Comparison of ENCODE assay signal across 28 mouse cellular contexts in the genomic region with DNA sequence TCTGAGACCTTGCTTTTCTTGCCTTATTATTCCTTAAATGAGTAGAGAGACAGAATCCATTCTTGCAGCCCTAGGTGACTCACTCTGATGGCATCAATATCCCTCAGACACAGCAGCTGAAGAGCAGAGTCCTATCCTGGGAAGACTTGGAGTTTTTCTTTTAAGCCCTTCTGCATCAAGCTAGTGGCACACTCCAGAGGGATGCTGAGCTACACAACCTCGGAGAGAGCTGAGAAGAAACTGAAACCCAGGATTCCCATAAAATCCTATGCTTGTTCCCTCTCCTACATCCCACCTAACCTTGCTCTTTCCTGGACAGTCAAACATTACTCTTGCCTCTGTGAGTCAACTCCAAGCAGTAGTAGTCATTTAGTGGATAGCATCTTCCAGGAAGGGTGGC.
"Had no signal": no experiment of that assay in that cellular context is flagged by ENCODE, and none has a peak within 500 bp of the region (broad histone marks: within the 10 kb centered on the region; RNA-seq: fewer than 3 reads in every experiment).

No protein-coding gene starts in this region.

- H3K4me2 ChIP-seq: heart, embryonic 12.5 days; hindbrain, embryonic 12.5 days; hindbrain, embryonic 14.5 days; kidney, embryonic 15.5 days; limb, embryonic 12.5 days; liver, embryonic 11.5 days; liver, embryonic 13.5 days; liver, embryonic 15.5 days had no signal

- H3K27me3 ChIP-seq: heart, embryonic 12.5 days; hindbrain, embryonic 12.5 days; kidney, embryonic 15.5 days; limb, embryonic 12.5 days; liver, embryonic 13.5 days; liver, embryonic 15.5 days had no signal

- ATAC-seq: hindbrain, embryonic 16.5 days; inflammation-experienced regulatory T-cells, adult 6 months; intestine, embryonic 16.5 days had no signal

- H3K36me3 ChIP-seq: heart, embryonic 10.5 days; heart, embryonic 12.5 days; hindbrain, embryonic 10.5 days; hindbrain, embryonic 12.5 days; kidney, embryonic 15.5 days; limb, embryonic 10.5 days; limb, embryonic 12.5 days; liver, embryonic 13.5 days; liver, embryonic 15.5 days had no signal

- H3K9ac ChIP-seq: heart, embryonic 12.5 days; hindbrain, embryonic 12.5 days; hindbrain, embryonic 14.5 days; kidney, embryonic 15.5 days; limb, embryonic 12.5 days; liver, embryonic 13.5 days; liver, embryonic 15.5 days had no signal

- H3K4me3 ChIP-seq: gastrocnemius, adult 2 months; heart, embryonic 10.5 days; heart, embryonic 12.5 days; hindbrain, embryonic 10.5 days; hindbrain, embryonic 12.5 days; kidney, embryonic 15.5 days; left cerebral cortex, adult 2 months; limb, embryonic 10.5 days; limb, embryonic 12.5 days; liver, embryonic 13.5 days; liver, embryonic 15.5 days had no signal

- H3K9me3 ChIP-seq: heart, embryonic 10.5 days; heart, embryonic 12.5 days; hindbrain, embryonic 10.5 days; hindbrain, embryonic 12.5 days; kidney, embryonic 15.5 days; limb, embryonic 10.5 days; limb, embryonic 12.5 days; liver, embryonic 13.5 days; liver, embryonic 15.5 days had no signal

- H3K27ac ChIP-seq: gastrocnemius, adult 2 months; heart, embryonic 10.5 days; hindbrain, embryonic 10.5 days; hindbrain, embryonic 12.5 days; hindbrain, embryonic 14.5 days; kidney, embryonic 15.5 days; kidney, postnatal 0 days; left cerebral cortex, adult 2 months; limb, embryonic 10.5 days; limb, embryonic 12.5 days; liver, embryonic 13.5 days; liver, embryonic 15.5 days had no signal

- DNase-seq: gastrocnemius, adult 2 months; gastrocnemius, postnatal 10 days; gastrocnemius, postnatal 25 days; heart, postnatal 10 days; heart, postnatal 4 days; kidney, adult 11 months; kidney, adult 2 months; kidney, adult 9 months; kidney, postnatal 14 days; kidney, postnatal 36 days; layer of hippocampus, adult 9-11 months; liver; liver, embryonic 13.5 days had no signal

- H3K4me1 ChIP-seq: liver, embryonic 13.5 days; liver, embryonic 15.5 days had no signal
